Mouse (Mus musculus) c-Kit-positive CD71-negative TER-119-negative erythroid progenitor cells, embryonic 14.5 days (primary cell): Measurements from ENCODE around the gene Hps5.

Source experiments
- DNase-seq: peaks from one replicate; pipeline ENCODE4 v3.0.0-alpha.2; 2013; ENCODE audit warnings: low read depth

Hps5 gene

GRCm38 (mm10) chr7:46734983-46735382 lies 60.9 kb downstream of the Hps5 start:
- DNase-seq, result no peak

- DNase-seq, result no peak
Measured at GRCm38 (mm10) chr7:46732458-46732857, 63.4 kb downstream of the Hps5 start, which contains the start of gene Saa4. Gene Saa4, minus strand, starts transcription at chr7:46732603.

- DNase-seq, result no peak
Measured at GRCm38 (mm10) chr7:46727584-46727983, 68.3 kb downstream of the Hps5 start.

GRCm38 (mm10) chr7:46724396-46724795 lies 71.5 kb downstream of the Hps5 start:
- no peak for DNase-seq

GRCm38 (mm10) chr7:46723849-46724248 lies 72.0 kb downstream of the Hps5 start:
- DNase-seq, result no peak

GRCm38 (mm10) chr7:46723354-46723753 lies 72.5 kb downstream of the Hps5 start:
- no peak for DNase-seq

GRCm38 (mm10) chr7:46720460-46720859 lies 75.4 kb downstream of the Hps5 start:
- no peak for DNase-seq

GRCm38 (mm10) chr7:46719526-46719925 lies 76.3 kb downstream of the Hps5 start:
- no peak for DNase-seq

- DNase-seq, result no peak
Measured at GRCm38 (mm10) chr7:46718591-46719270, 77.1 kb downstream of the Hps5 start.

- no peak for DNase-seq
Measured at GRCm38 (mm10) chr7:46716897-46717296, 79.0 kb downstream of the Hps5 start.

GRCm38 (mm10) chr7:46715600-46715999 lies 80.3 kb downstream of the Hps5 start, which contains the start of gene Saa3:
Gene Saa3, minus strand, starts transcription at chr7:46715700.
- no peak for DNase-seq

GRCm38 (mm10) chr7:46714518-46714917 lies 81.3 kb downstream of the Hps5 start:
- peak; percentile 72 for DNase-seq

- no peak for DNase-seq
Measured at GRCm38 (mm10) chr7:46712250-46712649, 83.6 kb downstream of the Hps5 start.
